Mouse (Mus musculus) liver, embryonic 18 days (tissue): ENCODE results near the gene Iqcf1. TPM values are rescaled to one million over a fixed set of nuclear protein-coding genes. Genes with fewer than 3 reads are reported as not detected.

Source experiments
- polyA plus RNA-seq: library from polyadenylated mRNA; depleted of rRNA; stranded (reverse); fragments of >200 nt; gene quantifications from 2 replicates; pipeline ENCODE4 v1.2.3, GENCODE M21; 2012; rRNA removed

Iqcf1 gene
- polyA plus RNA-seq: not detected in 2 replicates

GRCm38 (mm10) chr9:106499667-106500066, at the start of gene Iqcf1:
Gene Iqcf1, plus strand, starts transcription at chr9:106499967.

DNA sequence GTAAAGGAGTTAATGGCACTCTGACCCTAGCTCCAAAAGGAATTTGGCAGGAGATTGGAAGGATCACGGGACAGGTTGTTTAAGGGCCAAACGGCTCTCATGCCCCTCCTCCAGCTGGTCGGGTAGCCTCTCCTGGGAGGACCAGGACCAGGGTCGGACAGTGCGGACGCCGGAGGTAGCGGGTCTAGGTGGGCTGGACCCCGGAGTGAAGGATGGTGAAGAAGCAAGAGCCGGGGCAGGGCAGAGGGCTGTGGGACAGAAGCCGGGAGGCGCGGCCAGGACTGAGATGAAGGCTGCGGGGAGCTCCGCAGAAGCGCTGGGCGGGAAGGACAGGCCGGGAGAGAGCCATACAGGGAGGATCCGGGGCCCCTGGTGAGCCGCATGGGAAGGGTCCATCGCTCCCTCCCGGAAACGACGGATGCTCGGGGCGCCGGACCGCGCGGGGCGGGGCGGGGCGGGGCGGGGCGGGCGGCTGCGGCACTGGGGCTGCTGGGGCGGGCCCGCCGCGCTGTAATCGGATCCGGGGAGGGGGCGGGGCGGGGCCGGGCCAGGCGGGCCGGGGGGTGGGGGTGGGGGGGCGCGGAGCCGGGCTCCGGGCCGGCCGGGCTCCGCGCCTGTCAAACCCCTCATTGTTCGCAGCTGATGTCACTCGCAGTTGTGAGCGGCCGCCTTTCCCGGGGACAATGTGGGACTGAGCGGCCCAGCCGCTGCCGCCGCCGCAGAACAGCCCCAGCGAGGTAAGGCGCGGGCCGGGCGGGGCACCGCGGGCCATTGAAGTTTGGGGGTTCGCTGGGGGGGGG, 46.3 kb upstream of the Iqcf1 start, which contains the start of gene Pcbp4:
Gene Pcbp4 (plus strand): TSS at position 21 of the 800 bp plus-strand sequence.

DNA sequence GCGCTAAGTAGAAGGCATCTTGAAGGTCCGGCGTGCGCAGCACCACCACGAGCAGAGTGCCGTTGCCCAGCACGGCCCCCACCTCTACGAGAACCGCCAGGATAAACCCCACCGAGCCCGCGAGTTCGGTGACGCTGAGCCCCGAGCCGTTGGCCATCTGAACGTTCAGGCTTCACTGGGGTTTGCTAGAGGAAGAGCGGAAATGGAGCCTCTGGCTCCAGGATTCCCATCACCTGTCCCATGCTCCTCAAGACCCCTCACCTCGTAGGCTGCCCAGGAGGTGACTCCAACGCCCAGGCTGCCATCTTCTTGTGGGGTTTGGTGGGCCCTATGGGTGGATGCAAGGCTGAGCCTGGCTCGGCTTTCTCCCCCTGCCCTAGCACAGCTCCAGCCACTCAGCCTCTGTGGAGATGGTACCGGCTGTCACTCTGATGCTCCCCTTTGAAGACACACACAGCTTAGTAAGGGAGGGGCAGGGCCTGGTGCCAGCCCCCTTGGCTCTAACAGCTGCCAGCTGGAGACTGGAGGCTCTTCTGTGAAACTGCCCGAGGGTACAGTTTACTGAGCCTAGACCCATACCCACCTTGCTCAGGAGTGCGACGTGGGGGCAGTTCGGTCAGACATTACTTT, 34.1 kb upstream of the Iqcf1 start, which contains the start of gene Gpr62:
Gene Gpr62 (minus strand): TSS at position 368 of the 630 bp plus-strand sequence.

DNA sequence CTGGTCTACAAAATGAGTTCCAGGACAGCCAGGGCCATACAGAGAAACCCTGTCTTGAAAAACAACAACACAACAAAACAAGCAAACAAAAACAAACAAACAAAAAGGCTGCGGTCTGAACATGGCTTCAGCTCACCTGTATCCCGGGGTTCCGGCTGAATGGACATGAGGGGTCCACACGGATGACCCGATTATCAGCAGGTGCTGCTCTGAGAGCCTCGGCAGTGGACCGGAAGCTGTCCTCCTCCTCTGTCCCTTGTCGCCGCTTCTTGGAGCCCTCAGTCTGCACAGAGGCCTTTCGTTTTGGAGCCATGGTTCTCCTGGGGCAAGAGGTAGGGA, 24.1 kb upstream of the Iqcf1 start, which contains the start of gene Rrp9:
Gene Rrp9 (plus strand): TSS at position 301 of the 339 bp plus-strand sequence.

DNA sequence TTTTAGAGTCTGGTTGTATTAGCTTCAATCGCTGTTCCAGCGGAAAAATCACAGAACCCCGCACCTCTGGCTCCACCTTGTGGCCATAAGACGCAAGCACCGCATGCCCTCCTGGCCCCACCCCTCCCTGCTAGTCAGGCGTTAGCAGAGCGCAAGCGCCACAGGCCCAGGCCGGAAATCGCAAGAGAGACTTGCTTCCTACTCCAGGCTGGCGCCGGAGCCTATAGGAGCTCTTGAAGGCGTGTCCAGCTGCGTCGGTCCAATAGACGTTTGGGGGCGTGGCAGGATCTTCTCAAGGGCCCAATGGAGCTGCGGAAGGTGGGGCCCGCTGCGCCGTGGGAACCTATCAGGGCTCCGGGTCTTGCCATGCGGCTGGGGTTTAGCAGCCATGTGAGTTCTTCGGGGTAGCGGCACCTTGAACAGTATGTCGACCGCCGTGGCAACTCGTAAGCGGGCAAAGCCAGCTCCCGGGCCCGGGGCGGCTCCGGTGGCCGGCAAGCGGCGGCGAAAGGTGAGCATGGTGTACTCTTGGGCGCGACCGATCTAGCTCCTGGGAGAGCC, 22.8 kb upstream of the Iqcf1 start, which contains the start of gene Parp3:
Gene Parp3 (minus strand): TSS at position 26 of the 561 bp plus-strand sequence.

GRCm38 (mm10) chr9:106514273-106514672, 14.5 kb downstream of the Iqcf1 start, which contains the start of gene Iqcf5:
Gene Iqcf5, plus strand, starts transcription at chr9:106514573.

Other genes starting within 250 kb of the Iqcf1 start
- 10.0 and 10.7 TPM in 2 replicates for gene Poc1a, start 218.9 kb upstream of the Iqcf1 start, polyA plus RNA-seq
- 8.4 and 8.8 TPM in 2 replicates for gene Dusp7, start 131.3 kb upstream of the Iqcf1 start, polyA plus RNA-seq
- gene Rpl29, start 70.5 kb upstream of the Iqcf1 start, polyA plus RNA-seq: 591 and 692 TPM in 2 replicates
- gene Acy1, start 61.6 kb upstream of the Iqcf1 start, polyA plus RNA-seq: 13.8 and 13.9 TPM in 2 replicates
- 40.9 and 44.3 TPM in 2 replicates for gene Abhd14b, start 52.5 kb upstream of the Iqcf1 start, polyA plus RNA-seq
- gene Abhd14a, start 52.3 kb upstream of the Iqcf1 start, polyA plus RNA-seq: 22.0 and 23.5 TPM in 2 replicates
- gene Pcbp4, start 46.7 kb upstream of the Iqcf1 start, polyA plus RNA-seq: 6.5 and 8.3 TPM in 2 replicates
- gene Gpr62, start 34.0 kb upstream of the Iqcf1 start, polyA plus RNA-seq: 0.03 TPM in 1 of 2 replicates, not detected in the other
- gene Rrp9, start 24.0 kb upstream of the Iqcf1 start, polyA plus RNA-seq: 11.6 and 12.3 TPM in 2 replicates
- 2.6 and 2.9 TPM in 2 replicates for gene Parp3, start 23.0 kb upstream of the Iqcf1 start, polyA plus RNA-seq
- 0.19 TPM in 1 of 2 replicates, not detected in the other for gene Iqcf5, start 14.6 kb downstream of the Iqcf1 start, polyA plus RNA-seq
- gene Iqcf3, start 61.7 kb downstream of the Iqcf1 start, polyA plus RNA-seq: not detected in 2 replicates
- gene Iqcf4, start 71.0 kb downstream of the Iqcf1 start, polyA plus RNA-seq: not detected in 2 replicates
- gene Iqcf6, start 126.6 kb downstream of the Iqcf1 start, polyA plus RNA-seq: not detected in 2 replicates
- gene Grm2, start 156.1 kb downstream of the Iqcf1 start, polyA plus RNA-seq: not detected in 2 replicates
- 16.3 and 18.2 TPM in 2 replicates for gene Tex264, start 186.0 kb downstream of the Iqcf1 start, polyA plus RNA-seq